Mouse (Mus musculus) C2C12 (cell line): ENCODE results near the gene Ube2f. TPM values are rescaled to one million over a fixed set of nuclear protein-coding genes. Genes with fewer than 3 reads are reported as not detected.

ENCODE experiments used
- H3K27me3 ChIP-seq: one replicate; pipeline ENCODE4 v1.6.1; 2011; ENCODE audit not compliant: control insufficient read depth, insufficient read depth, insufficient read length
- H3K36me3 ChIP-seq: one replicate; pipeline ENCODE4 v1.6.1; 2011; ENCODE audit not compliant: control insufficient read depth, insufficient read depth
- H3K4me3 ChIP-seq: one replicate; pipeline ENCODE4 v1.5.1; 2011; ENCODE audit warnings: mild to moderate bottlenecking, control low read depth; ENCODE audit not compliant: poor library complexity, insufficient read depth, severe bottlenecking
- H3K79me2 ChIP-seq: one replicate; pipeline ENCODE4 v1.6.1; 2011; ENCODE audit not compliant: control insufficient read depth, insufficient read depth
- H3K79me3 ChIP-seq: one replicate; pipeline ENCODE4 v1.6.1; 2011; ENCODE audit warnings: low read depth, control low read depth
- H3ac ChIP-seq: one replicate; pipeline ENCODE3; 2011; ENCODE audit warnings: low read depth; ENCODE audit not compliant: control insufficient read depth, insufficient read length
- CEBPB ChIP-seq: IDR thresholded peaks from one replicate; pipeline ENCODE4 v1.6.1; 2011; ENCODE audit warnings: low read depth, mild to moderate bottlenecking, control low read depth, moderate library complexity
- CTCF ChIP-seq: IDR thresholded peaks from one replicate; pipeline ENCODE4 v1.5.1; 2011; ENCODE audit not compliant: control insufficient read depth, insufficient read depth, insufficient read length
- FOSL1 ChIP-seq: IDR thresholded peaks from one replicate; pipeline ENCODE4 v1.8.0; 2011; ENCODE audit warnings: mild to moderate bottlenecking, low read length; ENCODE audit not compliant: poor library complexity, insufficient read depth, severe bottlenecking
- MAX ChIP-seq: IDR thresholded peaks from one replicate; pipeline ENCODE4 v1.6.1; 2011; ENCODE audit warnings: mild to moderate bottlenecking, control low read depth
- MYOD1 ChIP-seq: IDR thresholded peaks from one replicate; pipeline ENCODE4 v1.6.1; 2011; ENCODE audit warnings: low read depth; ENCODE audit not compliant: control insufficient read depth, insufficient read length
- MYOG ChIP-seq: IDR thresholded peaks from one replicate; pipeline ENCODE4 v1.6.1; 2011; ENCODE audit not compliant: control insufficient read depth, insufficient read length; ENCODE audit errors: extremely low read depth
- USF1 ChIP-seq: IDR thresholded peaks from one replicate; pipeline ENCODE4 v1.6.1; 2011; ENCODE audit warnings: low read depth, mild to moderate bottlenecking, control low read depth, moderate library complexity
- polyA plus RNA-seq: library from polyadenylated mRNA; unstranded; fragments of >200 nt; fragmentation: generic; extraction: Trizol; gene quantifications from one replicate; pipeline ENCODE4 v1.2.1, GENCODE M21; 2012; ENCODE audit warnings: missing spikeins

Ube2f gene
- polyA plus RNA-seq, 1 experiment, result 71.0 TPM

- Histone ChIP-seq H3K79me2 (peaks cover 100% of the 10 kb centered on the region), H3ac (no peak overlapping the region), H3K27me3 (no peaks in the 10 kb centered on the region), H3K36me3 (peaks cover 20% of the 10 kb centered on the region), H3K79me3 (peaks cover 95% of the 10 kb centered on the region), H3K4me3 (no peak overlapping the region)
- TF ChIP-seq MYOG (no peak), MAX (no peak), MYOD1 (no peak), FOSL1 (no peak), USF1 (no peak), CEBPB (no peak), CTCF (no peak)
Observed at GRCm38 (mm10) chr1:91257918-91258317, 7.8 kb downstream of the Ube2f start.

- H3K79me2 ChIP-seq, result peaks cover 97% of the 10 kb centered on the region
- H3ac ChIP-seq, result no peak overlapping the region
- no peak for TF ChIP-seq FOSL1
- no peaks in the 10 kb centered on the region for H3K27me3 ChIP-seq
- H3K4me3 ChIP-seq, result no peak overlapping the region
- H3K79me3 ChIP-seq, result peaks cover 87% of the 10 kb centered on the region
- peaks cover 27% of the 10 kb centered on the region for H3K36me3 ChIP-seq
Observed at GRCm38 (mm10) chr1:91259794-91260193, 9.7 kb downstream of the Ube2f start.

DNA sequence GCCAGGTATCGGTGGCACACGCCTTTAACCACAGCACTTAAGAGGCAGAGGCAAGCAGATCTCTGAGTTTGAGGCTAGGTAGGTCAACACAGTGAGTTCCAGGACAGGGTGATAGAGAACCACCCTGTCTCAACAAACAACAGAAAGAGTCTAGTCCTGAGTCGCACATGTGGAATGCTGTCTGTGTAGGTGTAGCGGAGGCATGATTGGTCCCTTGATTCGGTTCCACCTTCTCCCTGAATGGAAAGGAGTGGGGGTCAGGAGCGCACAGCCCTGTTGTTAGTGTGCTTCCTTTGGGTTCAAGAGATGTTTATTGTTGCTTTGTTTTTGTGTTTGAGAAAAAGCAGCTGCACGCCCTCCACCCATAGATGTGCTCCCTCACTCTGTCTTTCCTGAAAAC is 12.4 kb downstream of the Ube2f start:
- peaks cover 87% of the 10 kb centered on the region for H3K79me2 ChIP-seq
- no peak for TF ChIP-seq USF1
- TF ChIP-seq CEBPB, result no peak
- TF ChIP-seq CTCF, result no peak
- no peak for TF ChIP-seq MAX
- TF ChIP-seq FOSL1, result no peak
- no peak for TF ChIP-seq MYOG
- TF ChIP-seq MYOD1, result no peak
- no peaks in the 10 kb centered on the region for H3K27me3 ChIP-seq
- peaks cover 67% of the 10 kb centered on the region for H3K79me3 ChIP-seq
- no peak overlapping the region for H3ac ChIP-seq
- H3K4me3 ChIP-seq, result no peak overlapping the region
- H3K36me3 ChIP-seq, result peaks cover 38% of the 10 kb centered on the region

DNA sequence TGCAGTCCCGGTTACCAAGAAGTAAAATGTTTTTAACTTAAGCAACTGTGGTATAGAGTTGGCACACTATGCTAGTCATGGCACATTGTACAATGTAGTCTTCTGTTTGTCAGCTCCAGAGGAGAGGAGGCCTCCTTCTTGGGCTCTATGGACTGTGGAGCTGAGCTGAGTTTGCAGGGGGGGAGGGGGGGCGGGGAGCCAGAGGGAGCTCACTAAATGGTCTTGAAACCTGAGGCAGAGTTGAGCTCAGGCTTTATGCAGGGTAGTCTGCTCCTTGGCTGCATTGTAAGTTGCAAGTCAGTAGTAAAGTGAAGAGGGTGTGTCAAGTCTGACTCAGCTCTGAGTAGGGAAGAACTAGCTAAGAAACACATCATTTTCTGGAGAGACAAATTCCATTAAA is 22.2 kb downstream of the Ube2f start:
- Histone ChIP-seq H3K79me3 (peaks cover 24% of the 10 kb centered on the region), H3K27me3 (no peaks in the 10 kb centered on the region), H3K79me2 (peaks cover 63% of the 10 kb centered on the region), H3K4me3 (no peak overlapping the region), H3ac (no peak overlapping the region), H3K36me3 (peaks cover 57% of the 10 kb centered on the region)
- no peak for TF ChIP-seq MYOG
- no peak for TF ChIP-seq FOSL1
- no peak for TF ChIP-seq USF1
- TF ChIP-seq CEBPB, result no peak
- TF ChIP-seq CTCF, result no peak

DNA sequence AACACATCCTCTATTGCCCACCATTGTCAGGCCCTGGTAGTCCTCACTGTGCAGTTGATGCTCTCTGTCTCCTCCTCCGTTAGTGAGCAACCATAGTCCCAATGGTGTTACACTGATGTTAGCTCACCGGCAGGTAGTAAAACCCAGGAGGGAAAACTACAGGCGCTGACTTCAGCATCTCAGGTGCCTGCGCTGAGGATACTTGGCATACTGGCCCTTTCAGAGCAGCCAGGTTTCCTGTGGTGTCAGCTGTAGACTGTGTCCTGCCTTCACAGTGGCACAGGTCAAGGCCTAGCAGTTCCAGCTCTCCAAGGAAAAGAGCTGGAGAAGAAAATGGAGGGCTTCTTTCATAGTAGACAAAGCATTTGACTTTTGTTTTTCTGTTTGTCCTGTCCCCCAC is 26.5 kb downstream of the Ube2f start:
- H3K4me3 ChIP-seq, result no peak overlapping the region
- H3K79me3 ChIP-seq, result peaks cover 8% of the 10 kb centered on the region
- peaks cover 21% of the 10 kb centered on the region for H3K79me2 ChIP-seq
- no peaks in the 10 kb centered on the region for H3K27me3 ChIP-seq
- no peak for TF ChIP-seq USF1
- TF ChIP-seq FOSL1, result no peak
- TF ChIP-seq CTCF, result no peak
- no peak for TF ChIP-seq MYOD1
- no peak for TF ChIP-seq MAX
- no peak for TF ChIP-seq MYOG
- no peak for TF ChIP-seq CEBPB
- H3K36me3 ChIP-seq, result peaks cover 69% of the 10 kb centered on the region
- H3ac ChIP-seq, result no peak overlapping the region

GRCm38 (mm10) chr1:91277480-91277879 is 27.4 kb downstream of the Ube2f start:
- Histone ChIP-seq H3K79me3 (peaks cover 7% of the 10 kb centered on the region), H3ac (no peak overlapping the region), H3K79me2 (peaks cover 18% of the 10 kb centered on the region), H3K36me3 (peaks cover 69% of the 10 kb centered on the region), H3K4me3 (no peak overlapping the region), H3K27me3 (no peaks in the 10 kb centered on the region)
- TF ChIP-seq MAX, result no peak
- TF ChIP-seq CEBPB, result no peak
